Mouse (Mus musculus) kidney, embryonic 16.5 days (tissue): ENCODE measurements around the gene Wdr78. TPM values are rescaled to one million over a fixed set of nuclear protein-coding genes. Genes with fewer than 3 reads are reported as not detected.
A peak's percentile ranks its signal among the peaks of the same experiment; 100 is the strongest.

Source experiments
- ATAC-seq: fragments of 200-750 bp; cut with Nextera tagmentation; 2 replicates; pipeline ENCODE4 v1.8.0; 2017; ENCODE audit warnings: moderate TSS enrichment; ENCODE audit not compliant: low FRiP score, low TSS enrichment
- H3K27ac ChIP-seq: fragments of 300-500 bp; sonication (generic); 2 replicates; pipeline ENCODE4 v1.5.1; 2014; ENCODE audit warnings: low read length
- H3K27me3 ChIP-seq: fragments of 300-500 bp; sonication (generic); 2 replicates; pipeline ENCODE4 v1.6.1; 2014; ENCODE audit warnings: low read length, control low read depth, mixed read lengths; ENCODE audit not compliant: insufficient read depth
- H3K36me3 ChIP-seq: fragments of 300-500 bp; sonication (generic); 2 replicates; pipeline ENCODE4 v1.6.1; 2014; ENCODE audit warnings: low read length, control low read depth, mixed read lengths; ENCODE audit not compliant: insufficient read depth
- H3K4me1 ChIP-seq: fragments of 300-500 bp; sonication (generic); 2 replicates; pipeline ENCODE4 v1.6.1; 2014; ENCODE audit warnings: low read length, control low read depth, mixed read lengths; ENCODE audit not compliant: insufficient read depth
- H3K4me2 ChIP-seq: fragments of 300-500 bp; sonication (generic); replicated peaks from 2 replicates; pipeline ENCODE4 v1.6.1; 2014; ENCODE audit warnings: low read depth, low read length
- H3K4me3 ChIP-seq: fragments of 300-500 bp; sonication (generic); 2 replicates; pipeline ENCODE4 v1.5.1; 2014; ENCODE audit warnings: mild to moderate bottlenecking, low read length
- H3K9ac ChIP-seq: fragments of 300-500 bp; sonication (generic); replicated peaks from 2 replicates; pipeline ENCODE4 v1.6.1; 2014; ENCODE audit warnings: low read length
- H3K9me3 ChIP-seq: fragments of 300-500 bp; sonication (generic); 2 replicates; pipeline ENCODE4 v1.6.1; 2016; ENCODE audit warnings: low read length, control low read depth
- WGBS: fragments of 180-500 bp; shearing (Covaris S2); extraction: QIAGEN DNeasy Blood & Tissue Kit; methylation state at CpG from one replicate; pipeline ENCODE4 v1.1.7; 2014; 5-methylcytosine and 5-hydroxymethylcytosine counted together
- polyA plus RNA-seq: library from polyadenylated mRNA; unstranded; fragments of >200 nt; fragmentation: Nextera tagmentation; extraction: Ambion mirVana; gene quantifications from 2 replicates; pipeline ENCODE4 v1.2.1, GENCODE M21; 2015

Wdr78 gene
- 4.0 and 4.3 TPM in 2 replicates for polyA plus RNA-seq

GRCm38 (mm10) chr4:103114184-103115111 lies at the start of gene Wdr78, which contains the start of gene Mier1:
Gene Wdr78 (minus strand): TSS chr4:103114555.
Gene Mier1 (plus strand): TSS chr4:103114390.
- Histone ChIP-seq H3K4me1 (peaks cover 19% of the 10 kb centered on the region), H3K9me3 (no peaks in the 10 kb centered on the region), H3K4me2 (peak within 1 kb of the TSS; percentile 83), H3K27me3 (no peaks in the 10 kb centered on the region), H3K9ac (peak within 1 kb of the TSS; percentile 87), H3K4me3 (peak within 1 kb of the TSS; percentile 71), H3K36me3 (peaks cover 7% of the 10 kb centered on the region), H3K27ac (peak within 1 kb of the TSS; percentile 99)
- WGBS, result under 1% methylated on average over 79 of the region's 90 CpGs
- ATAC-seq, result peak; percentile 99

DNA sequence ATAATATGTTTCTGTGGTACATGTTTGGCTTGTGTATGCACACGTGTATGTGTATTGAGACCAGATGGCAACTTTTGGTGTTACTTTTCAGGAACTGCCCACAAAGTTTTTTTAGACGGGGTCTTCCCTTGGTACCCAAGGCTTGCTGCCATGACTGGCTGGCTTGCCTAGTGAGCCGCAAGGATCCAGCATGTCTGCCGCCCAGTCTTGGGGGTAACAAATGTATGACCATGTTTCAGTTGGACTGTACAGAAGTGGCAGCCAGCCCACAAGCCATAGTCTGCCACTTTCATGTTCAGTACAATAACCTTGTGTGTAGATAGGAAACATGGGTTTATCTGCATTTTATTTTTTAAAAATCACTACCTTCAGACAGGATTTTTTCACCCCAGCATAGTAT lies 44.4 kb upstream of the Wdr78 start:
- H3K27me3 ChIP-seq, result no peaks in the 10 kb centered on the region
- H3K36me3 ChIP-seq, result peaks cover 36% of the 10 kb centered on the region
- H3K9me3 ChIP-seq, result no peaks in the 10 kb centered on the region
- no peak overlapping the region for H3K4me2 ChIP-seq
- no peaks in the 10 kb centered on the region for H3K4me1 ChIP-seq
- ATAC-seq, result no peak
- no peak overlapping the region for H3K4me3 ChIP-seq
- no peak overlapping the region for H3K9ac ChIP-seq
- WGBS, result 92% methylated on average over 4 of the region's 4 CpGs
- no peak overlapping the region for H3K27ac ChIP-seq

DNA sequence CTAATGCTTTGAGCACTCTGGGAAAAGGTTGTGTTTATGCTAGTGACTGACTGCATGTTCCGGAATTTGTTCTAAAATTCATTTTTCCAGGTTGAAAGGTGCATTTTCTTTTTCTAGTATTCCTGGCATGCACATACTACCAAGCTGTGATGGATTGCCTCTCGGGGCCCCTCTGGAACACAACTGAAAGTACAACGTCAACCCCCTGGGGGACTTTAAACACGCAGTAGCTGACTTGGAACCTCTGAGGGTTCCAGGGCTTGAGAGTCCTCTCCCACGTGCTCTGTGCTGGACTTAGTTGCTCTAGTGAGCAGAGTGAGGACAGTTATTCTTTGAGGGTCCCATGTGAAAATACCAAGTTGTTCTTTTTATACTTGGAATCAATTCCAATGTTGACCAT lies 37.6 kb upstream of the Wdr78 start:
- WGBS, result 84% methylated on average over 5 of the region's 5 CpGs
- ATAC-seq, result no peak

DNA sequence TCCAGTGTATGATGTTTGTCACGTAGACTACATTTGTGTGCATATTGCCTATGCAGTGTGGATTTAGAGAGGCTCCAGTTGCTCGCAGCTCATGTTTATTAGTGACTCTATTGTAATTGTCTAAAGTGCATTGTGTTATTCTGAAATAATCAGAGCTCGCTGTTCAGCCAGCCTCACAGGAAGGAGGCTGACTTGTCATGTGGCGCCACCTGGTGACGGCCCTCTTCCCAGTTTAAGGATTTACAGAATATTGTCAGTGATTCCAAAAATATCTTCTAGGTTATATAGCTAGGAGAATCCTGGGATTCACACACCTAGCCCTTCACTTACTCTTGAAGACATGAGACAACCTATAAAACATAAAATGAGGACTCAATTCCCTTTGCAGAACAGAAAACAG lies 32.0 kb upstream of the Wdr78 start:
- H3K27me3 ChIP-seq, result no peaks in the 10 kb centered on the region
- H3K27ac ChIP-seq, result no peak overlapping the region
- 37% methylated on average over 5 of the region's 5 CpGs for WGBS
- H3K4me2 ChIP-seq, result no peak overlapping the region
- no peak for ATAC-seq
- peaks cover 36% of the 10 kb centered on the region for H3K36me3 ChIP-seq
- H3K9ac ChIP-seq, result no peak overlapping the region
- no peaks in the 10 kb centered on the region for H3K4me1 ChIP-seq
- H3K4me3 ChIP-seq, result no peak overlapping the region
- no peaks in the 10 kb centered on the region for H3K9me3 ChIP-seq

More for the DNA sequence above, 37.6 kb upstream of the Wdr78 start:
- H3K4me2 ChIP-seq, result no peak overlapping the region
- no peak overlapping the region for H3K27ac ChIP-seq
- H3K4me1 ChIP-seq, result no peaks in the 10 kb centered on the region
- H3K36me3 ChIP-seq, result peaks cover 46% of the 10 kb centered on the region
- no peaks in the 10 kb centered on the region for H3K9me3 ChIP-seq
- no peak overlapping the region for H3K9ac ChIP-seq
- no peaks in the 10 kb centered on the region for H3K27me3 ChIP-seq
- H3K4me3 ChIP-seq, result no peak overlapping the region

DNA sequence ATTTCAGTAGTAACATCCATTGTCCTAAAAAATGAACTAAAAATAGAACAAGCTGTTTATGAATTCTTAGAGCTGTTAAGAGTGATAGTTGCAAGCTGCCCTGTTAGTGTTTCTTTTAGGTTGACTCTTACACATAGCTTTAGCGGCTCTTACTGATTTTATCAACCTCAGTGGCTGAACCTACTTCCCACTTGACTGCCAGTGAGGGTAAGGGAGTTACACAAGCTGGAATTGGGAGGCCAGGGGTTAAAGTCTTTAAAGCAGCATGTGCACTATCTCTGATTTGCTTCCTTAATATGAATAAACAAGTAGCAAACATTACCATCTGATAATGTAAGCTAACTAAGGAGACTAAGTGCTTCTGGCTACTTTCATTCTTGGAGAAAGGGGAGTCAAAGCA lies 22.6 kb upstream of the Wdr78 start:
- Histone ChIP-seq H3K27ac (no peak overlapping the region), H3K9ac (no peak overlapping the region), H3K4me3 (no peak overlapping the region), H3K9me3 (no peaks in the 10 kb centered on the region), H3K4me2 (no peak overlapping the region), H3K36me3 (peaks cover 13% of the 10 kb centered on the region), H3K27me3 (no peaks in the 10 kb centered on the region), H3K4me1 (no peaks in the 10 kb centered on the region)
- no peak for ATAC-seq
- 57% methylated on average over 1 of the region's 1 CpGs for WGBS

GRCm38 (mm10) chr4:103126533-103126932 lies 12.2 kb upstream of the Wdr78 start:
- Histone ChIP-seq H3K4me3 (no peak overlapping the region), H3K36me3 (0 out of 2 replicates have a peak, but pooled peaks cover 3% of the 10 kb centered on the region), H3K27me3 (no peaks in the 10 kb centered on the region), H3K9me3 (no peaks in the 10 kb centered on the region), H3K4me2 (no peak overlapping the region), H3K27ac (no peak overlapping the region), H3K9ac (no peak overlapping the region), H3K4me1 (0 out of 2 replicates have a peak, but pooled peaks cover 3% of the 10 kb centered on the region)
- no peak for ATAC-seq
- 90% methylated on average over 4 of the region's 4 CpGs for WGBS

DNA sequence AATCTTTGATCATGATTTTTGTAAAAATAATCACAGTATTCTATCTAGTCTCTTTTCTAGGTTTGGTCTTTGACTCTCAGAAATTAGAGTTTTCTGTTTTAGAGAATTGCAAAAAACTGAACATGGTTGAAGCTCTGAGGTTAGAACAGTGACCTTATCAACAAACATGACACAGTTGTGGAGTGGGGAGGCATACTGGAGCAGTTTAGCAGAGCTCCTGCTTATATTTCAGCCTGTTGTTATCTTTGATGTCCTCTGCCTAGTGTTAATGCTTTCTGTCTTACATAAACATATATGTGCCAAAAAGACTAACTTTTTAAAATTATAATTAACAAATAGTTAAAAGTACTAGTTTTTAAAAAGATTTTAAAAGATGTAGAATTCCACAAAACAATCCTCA lies 9.3 kb upstream of the Wdr78 start:
- Histone ChIP-seq H3K27me3 (no peaks in the 10 kb centered on the region), H3K27ac (no peak overlapping the region), H3K36me3 (no peaks in the 10 kb centered on the region), H3K4me3 (no peak overlapping the region), H3K9ac (no peak overlapping the region), H3K4me2 (no peak overlapping the region), H3K4me1 (peaks cover 16% of the 10 kb centered on the region), H3K9me3 (no peaks in the 10 kb centered on the region)
- no peak for ATAC-seq

- no peaks in the 10 kb centered on the region for H3K36me3 ChIP-seq
- peaks cover 16% of the 10 kb centered on the region for H3K4me1 ChIP-seq
- H3K9me3 ChIP-seq, result no peaks in the 10 kb centered on the region
- H3K4me3 ChIP-seq, result no peak overlapping the region
- no peak overlapping the region for H3K9ac ChIP-seq
- 0 out of 2 replicates have a peak overlapping the region, but pooled peaks have one; percentile 21 for H3K4me2 ChIP-seq
- H3K27ac ChIP-seq, result no peak overlapping the region
- H3K27me3 ChIP-seq, result no peaks in the 10 kb centered on the region
- WGBS, result 17% methylated on average over 2 of the region's 2 CpGs
- no peak for ATAC-seq
Measured at GRCm38 (mm10) chr4:103123086-103123485, 8.7 kb upstream of the Wdr78 start.

GRCm38 (mm10) chr4:103120874-103121389 lies 6.6 kb upstream of the Wdr78 start:
- no peak for ATAC-seq
- Histone ChIP-seq H3K9ac (no peak overlapping the region), H3K4me3 (peak overlapping the region; percentile 71)

GRCm38 (mm10) chr4:103120395-103120794 lies 6.0 kb upstream of the Wdr78 start:
- Histone ChIP-seq H3K4me3 (peak overlapping the region; percentile 71), H3K36me3 (peaks cover 5% of the 10 kb centered on the region), H3K4me2 (peak overlapping the region; percentile 76), H3K4me1 (peaks cover 18% of the 10 kb centered on the region), H3K9me3 (no peaks in the 10 kb centered on the region), H3K27ac (no peak overlapping the region), H3K9ac (peak overlapping the region; percentile 96; the same call in 1 of the 2 replicates), H3K27me3 (no peaks in the 10 kb centered on the region)
- no peak for ATAC-seq
- WGBS, result 19% methylated on average over 3 of the region's 3 CpGs

More at GRCm38 (mm10) chr4:103120874-103121389, 6.6 kb upstream of the Wdr78 start:
- 81% methylated on average over 9 of the region's 9 CpGs for WGBS
- peak overlapping the region; percentile 76 for H3K4me2 ChIP-seq
- peaks cover 16% of the 10 kb centered on the region for H3K4me1 ChIP-seq
- H3K36me3 ChIP-seq, result peaks cover 5% of the 10 kb centered on the region
- no peak overlapping the region for H3K27ac ChIP-seq
- no peaks in the 10 kb centered on the region for H3K27me3 ChIP-seq
- no peaks in the 10 kb centered on the region for H3K9me3 ChIP-seq
